Mouse (Mus musculus): Measurements from ENCODE around the gene Vrtn. TPM values are rescaled to one million over a fixed set of nuclear protein-coding genes. Genes with fewer than 3 reads are reported as not detected.

Vrtn gene
- polyA plus RNA-seq (2015; fragmentation: Nextera tagmentation; extraction: Ambion mirVana), result not detected in 2 replicates

DNA sequence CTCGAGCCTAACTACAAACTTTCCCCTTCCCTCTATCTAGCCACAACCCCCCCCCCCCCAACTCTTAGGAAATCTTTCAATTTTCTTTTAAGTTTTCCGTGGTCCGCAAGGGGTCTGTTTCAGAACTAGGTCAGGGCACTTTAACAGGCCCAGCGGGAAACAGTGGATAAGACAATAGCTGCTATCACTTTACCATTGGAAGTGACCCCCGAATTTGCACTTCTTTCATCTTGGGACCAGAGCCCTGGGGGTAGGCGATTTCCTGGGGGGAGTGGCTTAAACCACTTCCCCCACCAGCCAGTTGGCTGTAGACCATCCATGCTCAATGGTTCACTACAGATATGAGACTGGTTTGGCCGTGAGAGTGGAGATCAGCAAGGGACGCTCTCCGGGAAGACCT lies at the start of gene Vrtn:
Gene Vrtn, plus strand, starts transcription at position 366 of the 400 bp plus-strand sequence.
- H3K27me3 ChIP-seq (replicated peaks; ENCODE audit: insufficient read depth, low read length), result peaks cover 34% of the 10 kb centered on the region; the same call in 1 of the 2 replicates
- no peak within 1 kb of the TSS for H3K4me3 ChIP-seq (ENCODE audit: low read depth, low read length)
- no peaks in the 10 kb centered on the region for H3K36me3 ChIP-seq (ENCODE audit: insufficient read depth, low read length)
- TF ChIP-seq EP300 (IDR thresholded peaks at IDR 0.05) (no peak), CTCF (IDR thresholded peaks at IDR 0.05) (no peak)
- H3K4me2 ChIP-seq (replicated peaks; ENCODE audit: low read depth, low read length), result no peak within 1 kb of the TSS
- DNase-seq (ENCODE audit: low spot score) (no peak), ATAC-seq (no peak)
- H3K9me3 ChIP-seq (ENCODE audit: low read length), result no peaks in the 10 kb centered on the region
- WGBS, result 11% methylated on average over 9 of the region's 9 CpGs
- no peak within 1 kb of the TSS for H3K27ac ChIP-seq (ENCODE audit: low read length)
- no peaks in the 10 kb centered on the region for H3K4me1 ChIP-seq (ENCODE audit: insufficient read depth, low read depth, low read length)
- H3K9ac ChIP-seq (replicated peaks; ENCODE audit: low read depth), result no peak within 1 kb of the TSS

DNA sequence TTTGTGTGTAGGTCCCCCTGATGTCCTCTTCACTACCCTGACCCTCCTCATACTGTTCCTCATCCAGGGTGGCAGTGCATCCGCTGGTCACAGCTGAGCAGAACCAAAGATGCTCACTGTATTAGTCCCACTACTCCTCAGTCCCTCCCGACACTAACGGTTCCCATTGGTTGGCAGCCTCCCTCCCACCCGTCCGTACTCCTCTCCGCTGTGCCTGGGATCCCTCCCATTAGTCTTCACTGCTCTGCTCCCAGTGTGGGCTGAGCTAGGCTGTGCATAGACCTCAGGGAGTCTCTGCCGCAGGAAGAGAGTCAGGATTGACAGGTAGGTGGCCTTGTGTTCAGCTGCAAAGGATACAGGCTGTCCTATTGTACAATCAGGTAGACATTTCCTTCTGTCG lies 42.5 kb upstream of the Vrtn start:
- no peak for ATAC-seq
- H3K27me3 ChIP-seq (replicated peaks; ENCODE audit: insufficient read depth, low read length), result no peaks in the 10 kb centered on the region

DNA sequence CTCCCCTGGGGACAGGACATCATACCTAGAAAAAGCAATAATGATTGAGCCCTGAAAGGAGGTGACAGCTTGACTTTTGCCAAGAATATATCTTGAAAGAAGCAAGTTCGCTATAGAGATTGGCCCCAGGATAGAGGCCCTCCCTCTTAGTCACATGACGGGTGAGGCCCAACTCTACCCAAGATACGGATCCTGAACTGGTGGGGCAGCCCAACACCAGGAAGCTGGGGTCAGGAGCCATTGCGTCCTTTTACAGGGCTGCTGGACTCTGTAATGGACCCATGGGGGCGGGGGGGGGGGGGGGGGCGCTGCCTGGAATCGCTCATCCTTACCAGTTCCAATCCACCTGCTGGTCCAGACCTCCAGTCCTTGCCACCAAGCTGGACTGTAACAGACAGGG lies 36.8 kb upstream of the Vrtn start:
- no peak overlapping the region for H3K4me2 ChIP-seq (replicated peaks; ENCODE audit: low read depth, low read length)
- TF ChIP-seq EP300 (IDR thresholded peaks at IDR 0.05) (no peak), CTCF (IDR thresholded peaks at IDR 0.05) (no peak)
- ATAC-seq (no peak), DNase-seq (ENCODE audit: low spot score) (no peak)
- no peak overlapping the region for H3K27ac ChIP-seq (ENCODE audit: low read length)
- WGBS, result 86% methylated on average over 6 of the region's 7 CpGs
- peaks cover 6% of the 10 kb centered on the region; the same call in 1 of the 2 replicates for H3K36me3 ChIP-seq (ENCODE audit: insufficient read depth, low read length)
- no peaks in the 10 kb centered on the region for H3K9me3 ChIP-seq (ENCODE audit: low read length)
- no peaks in the 10 kb centered on the region for H3K4me1 ChIP-seq (ENCODE audit: insufficient read depth, low read depth, low read length)
- H3K27me3 ChIP-seq (replicated peaks; ENCODE audit: insufficient read depth, low read length), result no peaks in the 10 kb centered on the region
- no peak overlapping the region for H3K9ac ChIP-seq (replicated peaks; ENCODE audit: low read depth)
- no peak overlapping the region for H3K4me3 ChIP-seq (ENCODE audit: low read depth, low read length)

More for the DNA sequence above, 42.5 kb upstream of the Vrtn start:
- Histone ChIP-seq H3K9ac (replicated peaks; ENCODE audit: low read depth) (no peak overlapping the region), H3K9me3 (ENCODE audit: low read length) (no peaks in the 10 kb centered on the region), H3K4me3 (ENCODE audit: low read depth, low read length) (no peak overlapping the region), H3K36me3 (ENCODE audit: insufficient read depth, low read length) (no peaks in the 10 kb centered on the region), H3K27ac (ENCODE audit: low read length) (no peak overlapping the region), H3K4me2 (replicated peaks; ENCODE audit: low read depth, low read length) (no peak overlapping the region), H3K4me1 (ENCODE audit: insufficient read depth, low read depth, low read length) (no peaks in the 10 kb centered on the region)
- no peak for DNase-seq (ENCODE audit: low spot score)
- TF ChIP-seq CTCF (IDR thresholded peaks at IDR 0.05) (no peak), EP300 (IDR thresholded peaks at IDR 0.05) (no peak)
- 18% methylated on average over 8 of the region's 8 CpGs for WGBS

DNA sequence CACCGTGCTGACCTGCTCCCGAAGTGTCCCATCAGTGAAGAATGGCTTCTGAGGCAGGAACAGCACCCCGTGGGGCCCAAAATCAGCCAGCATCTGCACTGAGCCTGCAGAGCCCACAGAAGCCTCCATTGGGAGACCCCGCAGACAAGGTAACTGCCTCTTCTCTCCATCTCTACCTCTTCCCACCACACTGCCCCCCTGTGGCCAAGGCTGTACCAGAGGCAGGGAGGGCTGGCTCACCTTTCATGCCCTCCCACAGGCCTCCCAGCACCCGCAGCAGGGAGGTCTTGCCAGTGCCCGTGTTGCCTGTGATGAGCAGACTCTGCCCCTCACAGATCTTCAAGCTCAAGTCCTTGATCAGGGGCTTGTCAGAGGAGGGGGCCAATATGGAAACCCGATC lies 35.0 kb upstream of the Vrtn start:
- no peaks in the 10 kb centered on the region for H3K4me1 ChIP-seq (ENCODE audit: insufficient read depth, low read depth, low read length)
- H3K27me3 ChIP-seq (replicated peaks; ENCODE audit: insufficient read depth, low read length), result no peaks in the 10 kb centered on the region
- H3K4me3 ChIP-seq (ENCODE audit: low read depth, low read length), result no peak overlapping the region
- peaks cover 6% of the 10 kb centered on the region; the same call in 1 of the 2 replicates for H3K36me3 ChIP-seq (ENCODE audit: insufficient read depth, low read length)
- no peak overlapping the region for H3K27ac ChIP-seq (ENCODE audit: low read length)
- H3K4me2 ChIP-seq (replicated peaks; ENCODE audit: low read depth, low read length), result no peak overlapping the region
- no peaks in the 10 kb centered on the region for H3K9me3 ChIP-seq (ENCODE audit: low read length)
- WGBS, result 71% methylated on average over 7 of the region's 7 CpGs
- no peak for ATAC-seq
- DNase-seq (ENCODE audit: low spot score), result no peak
- TF ChIP-seq EP300 (IDR thresholded peaks at IDR 0.05) (no peak), CTCF (IDR thresholded peaks at IDR 0.05) (peak; percentile 43)
- no peak overlapping the region for H3K9ac ChIP-seq (replicated peaks; ENCODE audit: low read depth)

DNA sequence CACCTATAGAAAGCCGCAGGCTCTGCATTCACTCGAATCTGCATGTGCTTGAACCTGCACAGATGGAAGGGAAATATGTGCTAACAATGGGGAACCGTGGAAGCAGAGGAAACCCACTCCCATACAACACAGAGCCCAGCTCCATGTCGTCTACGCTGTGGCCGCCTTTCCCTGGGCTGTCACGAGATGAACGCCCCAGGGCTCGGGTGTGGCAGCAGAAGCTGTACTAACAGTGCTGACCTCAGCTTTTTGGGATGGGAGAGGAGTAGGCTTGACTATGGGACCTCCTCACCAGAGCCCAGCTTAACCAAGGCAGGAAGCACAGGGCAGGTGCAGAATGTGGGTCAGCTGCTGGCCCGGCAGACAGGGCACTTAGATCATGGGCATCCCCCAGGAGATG lies 29.1 kb upstream of the Vrtn start:
- Histone ChIP-seq H3K27me3 (replicated peaks; ENCODE audit: insufficient read depth, low read length) (no peaks in the 10 kb centered on the region), H3K36me3 (ENCODE audit: insufficient read depth, low read length) (0 out of 2 replicates have a peak, but pooled peaks cover 2% of the 10 kb centered on the region), H3K9ac (replicated peaks; ENCODE audit: low read depth) (no peak overlapping the region), H3K27ac (ENCODE audit: low read length) (no peak overlapping the region), H3K9me3 (ENCODE audit: low read length) (no peaks in the 10 kb centered on the region), H3K4me2 (replicated peaks; ENCODE audit: low read depth, low read length) (no peak overlapping the region), H3K4me1 (ENCODE audit: insufficient read depth, low read depth, low read length) (no peaks in the 10 kb centered on the region), H3K4me3 (ENCODE audit: low read depth, low read length) (no peak overlapping the region)
- ATAC-seq, result no peak
- WGBS, result 87% methylated on average over 10 of the region's 10 CpGs
- TF ChIP-seq EP300 (IDR thresholded peaks at IDR 0.05), result no peak
- TF ChIP-seq CTCF (IDR thresholded peaks at IDR 0.05), result no peak
- no peak for DNase-seq (ENCODE audit: low spot score)

DNA sequence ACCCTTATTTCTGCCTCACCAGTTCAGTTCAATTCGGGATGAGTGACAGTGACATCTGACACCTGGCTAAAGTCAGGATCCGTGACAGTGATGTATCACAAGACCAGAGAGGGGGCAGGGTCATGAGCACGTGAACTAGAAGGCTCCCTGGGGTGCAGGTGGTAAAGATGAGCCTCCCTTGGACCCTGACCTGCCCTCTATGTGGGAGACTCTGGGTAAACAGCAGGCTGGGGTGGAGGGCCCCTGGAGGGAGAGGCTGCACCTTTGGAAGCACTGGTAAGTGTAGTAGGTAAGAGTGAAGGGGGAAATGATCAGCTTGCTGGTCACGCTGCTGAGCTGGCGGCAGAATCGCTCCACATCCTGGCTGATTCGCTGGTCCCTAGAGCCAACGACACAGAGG lies 28.3 kb upstream of the Vrtn start:
- Histone ChIP-seq H3K4me1 (ENCODE audit: insufficient read depth, low read depth, low read length) (no peaks in the 10 kb centered on the region), H3K4me3 (ENCODE audit: low read depth, low read length) (no peak overlapping the region), H3K27ac (ENCODE audit: low read length) (no peak overlapping the region), H3K9ac (replicated peaks; ENCODE audit: low read depth) (no peak overlapping the region), H3K9me3 (ENCODE audit: low read length) (no peaks in the 10 kb centered on the region), H3K4me2 (replicated peaks; ENCODE audit: low read depth, low read length) (no peak overlapping the region), H3K27me3 (replicated peaks; ENCODE audit: insufficient read depth, low read length) (no peaks in the 10 kb centered on the region), H3K36me3 (ENCODE audit: insufficient read depth, low read length) (no peaks in the 10 kb centered on the region)
- TF ChIP-seq EP300 (IDR thresholded peaks at IDR 0.05) (no peak), CTCF (IDR thresholded peaks at IDR 0.05) (no peak)
- ATAC-seq (no peak), DNase-seq (ENCODE audit: low spot score) (no peak)
- 53% methylated on average over 8 of the region's 8 CpGs for WGBS

DNA sequence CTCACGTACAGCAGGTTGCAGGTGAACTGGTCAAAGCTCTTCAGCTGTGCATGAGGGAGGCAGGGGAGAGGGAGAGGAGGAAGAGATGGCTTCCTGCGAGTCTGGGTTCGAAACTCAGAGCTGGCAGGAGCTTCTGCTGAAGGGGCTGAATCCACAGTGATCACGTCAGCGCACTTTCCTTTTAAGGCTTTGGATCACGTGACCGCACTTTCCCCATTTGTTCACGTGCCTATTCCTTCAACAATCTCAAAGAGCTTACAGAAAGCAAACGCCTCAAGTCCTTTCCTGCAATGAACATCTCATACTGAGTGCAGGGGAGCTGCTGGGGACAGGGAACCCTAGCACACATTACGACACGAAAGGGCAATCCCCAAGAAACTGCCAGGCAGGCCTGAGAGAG lies 26.8 kb upstream of the Vrtn start:
- no peaks in the 10 kb centered on the region for H3K36me3 ChIP-seq (ENCODE audit: insufficient read depth, low read length)
- no peak overlapping the region for H3K9ac ChIP-seq (replicated peaks; ENCODE audit: low read depth)
- no peaks in the 10 kb centered on the region for H3K4me1 ChIP-seq (ENCODE audit: insufficient read depth, low read depth, low read length)
- H3K4me2 ChIP-seq (replicated peaks; ENCODE audit: low read depth, low read length), result no peak overlapping the region
- no peaks in the 10 kb centered on the region for H3K27me3 ChIP-seq (replicated peaks; ENCODE audit: insufficient read depth, low read length)
- 72% methylated on average over 11 of the region's 11 CpGs for WGBS
- no peak for DNase-seq (ENCODE audit: low spot score)
- TF ChIP-seq CTCF (IDR thresholded peaks at IDR 0.05), result no peak
- no peak for TF ChIP-seq EP300 (IDR thresholded peaks at IDR 0.05)
- no peak overlapping the region for H3K4me3 ChIP-seq (ENCODE audit: low read depth, low read length)
- no peak for ATAC-seq
- no peak overlapping the region for H3K27ac ChIP-seq (ENCODE audit: low read length)
- H3K9me3 ChIP-seq (ENCODE audit: low read length), result no peaks in the 10 kb centered on the region

All from lung, postnatal 0 days (tissue).